8 mouse cellular contexts compared by ENCODE assay signal in genomic region chr5:100041272-100041671, GRCm38 (mm10). TPM values are rescaled to one million over a fixed set of nuclear protein-coding genes. Genes with fewer than 3 reads are reported as not detected.
A peak's percentile ranks its signal among the peaks of the same experiment; 100 is the strongest.
DNase-seq lines count a peak whose midpoint lies in the region; ATAC-seq and TF ChIP-seq lines count a peak whose summit lies in the region.
"Had no signal": no experiment of that assay in that cellular context is flagged by ENCODE, and none has a peak within 500 bp of the region (broad histone marks: within the 10 kb centered on the region; RNA-seq: fewer than 3 reads in every experiment).

No protein-coding gene starts in this region.

- no peak overlapping the region for H3K27ac ChIP-seq in lung, embryonic 16.5 days (ENCODE audit: low read length)
- no peak overlapping the region for H3K27ac ChIP-seq in embryonic fibroblast, embryonic 13.5 days (ENCODE audit: insufficient read depth, low read length)
- no peak overlapping the region for H3K27ac ChIP-seq in limb, embryonic 12.5 days
- H3K27ac ChIP-seq in neural tube, embryonic 15.5 days (replicated peaks), result no peak overlapping the region

- ATAC-seq in lung, embryonic 16.5 days (ENCODE audit: low read depth), result no peak
- no peak for ATAC-seq in limb, embryonic 12.5 days (ENCODE audit: insufficient number of reproducible peaks, insufficient read depth, low FRiP score, low TSS enrichment, low read depth)
- ATAC-seq in neural tube, embryonic 15.5 days (ENCODE audit: low FRiP score), result no peak
- ATAC-seq in cerebellum, adult (ENCODE audit: insufficient number of reproducible peaks, low FRiP score, low TSS enrichment), result no peak

- peaks cover 47% of the 10 kb centered on the region for H3K4me1 ChIP-seq in lung, embryonic 16.5 days (replicated peaks; ENCODE audit: control insufficient read depth, insufficient read depth, low read length)
- no peaks in the 10 kb centered on the region; the same call in 1 of the 2 replicates for H3K4me1 ChIP-seq in embryonic fibroblast, embryonic 13.5 days (ENCODE audit: control insufficient read depth, insufficient read depth, low read length)
- peaks cover 23% of the 10 kb centered on the region for H3K4me1 ChIP-seq in limb, embryonic 12.5 days (replicated peaks)
- H3K4me1 ChIP-seq in neural tube, embryonic 15.5 days, result peaks cover 57% of the 10 kb centered on the region

- H3K36me3 ChIP-seq in lung, embryonic 16.5 days (ENCODE audit: control insufficient read depth, insufficient read depth, low read length), result peaks cover 7% of the 10 kb centered on the region
- peaks cover 18% of the 10 kb centered on the region for H3K36me3 ChIP-seq in limb, embryonic 12.5 days
- H3K36me3 ChIP-seq in neural tube, embryonic 15.5 days, result no peaks in the 10 kb centered on the region

- H3K4me3 ChIP-seq in lung, embryonic 16.5 days (ENCODE audit: low read length), result no peak overlapping the region
- H3K4me3 ChIP-seq in embryonic fibroblast, embryonic 13.5 days (ENCODE audit: insufficient read depth, low read length), result peak overlapping the region; percentile 82; the same call in 1 of the 2 replicates
- H3K4me3 ChIP-seq in limb, embryonic 12.5 days (replicated peaks), result peak overlapping the region; percentile 93; the same call in 1 of the 2 replicates
- peak overlapping the region; percentile 93; the same call in 1 of the 2 replicates for H3K4me3 ChIP-seq in neural tube, embryonic 15.5 days (replicated peaks)

- TF ChIP-seq CTCF in embryonic fibroblast, embryonic 13.5 days (IDR thresholded peaks at IDR 0.05; ENCODE audit: borderline replicate concordance, insufficient read depth, low read length), result no peak

- TF ChIP-seq POLR2A in embryonic fibroblast, embryonic 13.5 days (IDR thresholded peaks at IDR 0.05; ENCODE audit: low read depth, low read length), result no peak

- 85% methylated on average over 4 of the region's 4 CpGs for WGBS in lung, embryonic 16.5 days
- WGBS in limb, embryonic 12.5 days, result 92% methylated on average over 4 of the region's 4 CpGs
- WGBS in neural tube, embryonic 15.5 days, result 67% methylated on average over 4 of the region's 4 CpGs

- no peaks in the 10 kb centered on the region for H3K9me3 ChIP-seq in lung, embryonic 16.5 days (ENCODE audit: control insufficient read depth, low read length)
- H3K9me3 ChIP-seq in limb, embryonic 12.5 days, result no peaks in the 10 kb centered on the region
- H3K9me3 ChIP-seq in neural tube, embryonic 15.5 days (replicated peaks), result no peaks in the 10 kb centered on the region

- H3K27me3 ChIP-seq in lung, embryonic 16.5 days (ENCODE audit: control insufficient read depth, insufficient read depth, low read depth, low read length), result no peaks in the 10 kb centered on the region
- H3K27me3 ChIP-seq in limb, embryonic 12.5 days, result no peaks in the 10 kb centered on the region
- no peaks in the 10 kb centered on the region for H3K27me3 ChIP-seq in neural tube, embryonic 15.5 days (replicated peaks)

- H3K9ac ChIP-seq in lung, embryonic 16.5 days (ENCODE audit: low read length), result no peak overlapping the region
- no peak overlapping the region for H3K9ac ChIP-seq in limb, embryonic 12.5 days (replicated peaks)
- H3K9ac ChIP-seq in neural tube, embryonic 15.5 days (replicated peaks), result no peak overlapping the region

- H3K4me2 ChIP-seq in lung, embryonic 16.5 days (ENCODE audit: low read depth, low read length), result peak overlapping the region; percentile 91; the same call in 1 of the 2 replicates
- peak overlapping the region; percentile 77 for H3K4me2 ChIP-seq in limb, embryonic 12.5 days
- H3K4me2 ChIP-seq in neural tube, embryonic 15.5 days, result peak overlapping the region; percentile 74

- no peak for DNase-seq in lung, postnatal 4 days
- no peak for DNase-seq in ovary, postnatal 36 days (ENCODE audit: low spot score)
- DNase-seq: cerebellum, adult 2 months had no signal

RNA-seq across cellular contexts. Expression of gene Enoph1, which starts 1.5 kb away (rescaled TPM):
- polyA plus RNA-seq in lung, embryonic 16.5 days (2015; fragmentation: Nextera tagmentation; extraction: Ambion mirVana), result 44.6 and 48.7 TPM in 2 replicates
- 20.1 and 23.7 TPM in 2 replicates for polyA plus RNA-seq in embryonic fibroblast, embryonic 13.5 days (2011; ENCODE audit: insufficient read length, low read depth, missing spikeins)
- polyA plus RNA-seq in limb, embryonic 12.5 days (2016; fragmentation: Nextera tagmentation; extraction: Ambion mirVana), result 48.2 and 52.1 TPM in 2 replicates
- 52.3 and 53.4 TPM in 2 replicates for polyA plus RNA-seq in neural tube, embryonic 15.5 days (2015; fragmentation: Nextera tagmentation; extraction: Ambion mirVana)

RNA-seq across cellular contexts. Expression of gene Hnrnpdl, which starts 1.8 kb away (rescaled TPM):
- polyA plus RNA-seq in lung, embryonic 16.5 days (2015; fragmentation: Nextera tagmentation; extraction: Ambion mirVana), result 127 and 132 TPM in 2 replicates
- 155 and 231 TPM in 2 replicates for polyA plus RNA-seq in embryonic fibroblast, embryonic 13.5 days (2011; ENCODE audit: insufficient read length, low read depth, missing spikeins)
- polyA plus RNA-seq in limb, embryonic 12.5 days (2016; fragmentation: Nextera tagmentation; extraction: Ambion mirVana), result 257 and 266 TPM in 2 replicates
- polyA plus RNA-seq in neural tube, embryonic 15.5 days (2015; fragmentation: Nextera tagmentation; extraction: Ambion mirVana), result 172 and 181 TPM in 2 replicates
